Mouse (Mus musculus) embryo, embryonic 9.5 days (tissue): ENCODE results near the gene Cbfa2t3.

Experiments
- DNase-seq: peaks from one replicate; pipeline ENCODE4 v3.0.0-alpha.2; 2017; ENCODE audit errors: extremely low spot score

Cbfa2t3 gene

DNA sequence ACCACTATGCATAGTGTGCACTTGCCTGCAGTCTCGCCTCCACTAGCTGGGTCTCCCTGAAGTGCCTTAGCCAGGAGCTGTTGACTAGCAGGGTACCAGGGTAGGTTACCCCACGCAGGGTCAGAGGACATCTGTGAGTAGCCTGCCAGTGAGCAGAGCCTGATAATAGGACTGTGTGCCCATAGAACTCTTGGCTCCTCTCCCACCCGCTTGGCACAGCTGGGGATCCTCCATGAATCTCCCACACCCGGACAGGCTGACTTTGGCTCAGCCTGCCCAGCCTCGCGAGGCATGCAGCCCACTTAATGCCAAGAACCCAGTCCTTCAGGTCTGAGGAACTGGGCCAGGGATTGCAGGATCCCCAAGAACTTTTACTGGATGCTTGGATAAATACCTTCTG, 7.9 kb downstream of the Cbfa2t3 start:
- no peak for DNase-seq

DNA sequence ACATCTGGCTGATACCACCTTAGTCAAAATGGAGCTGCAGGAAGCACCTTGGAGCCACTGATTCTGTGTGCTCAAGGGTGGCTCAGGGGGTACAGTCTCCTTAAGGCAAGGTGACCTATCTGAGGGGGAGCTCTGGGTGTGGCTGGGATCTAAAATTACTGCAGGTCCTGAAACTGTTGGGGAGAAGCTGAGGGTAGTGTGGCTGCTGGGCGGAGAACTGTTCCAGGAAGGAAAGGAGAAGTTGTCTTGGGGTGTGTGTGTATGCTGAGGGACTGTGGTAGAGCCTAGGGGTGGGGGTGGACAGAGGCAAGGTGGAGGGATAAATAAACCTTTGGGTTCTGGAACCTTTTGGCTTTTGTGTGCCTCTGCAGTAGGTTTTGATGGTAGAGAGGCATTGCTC, 9.6 kb downstream of the Cbfa2t3 start:
- DNase-seq: no peak

DNA sequence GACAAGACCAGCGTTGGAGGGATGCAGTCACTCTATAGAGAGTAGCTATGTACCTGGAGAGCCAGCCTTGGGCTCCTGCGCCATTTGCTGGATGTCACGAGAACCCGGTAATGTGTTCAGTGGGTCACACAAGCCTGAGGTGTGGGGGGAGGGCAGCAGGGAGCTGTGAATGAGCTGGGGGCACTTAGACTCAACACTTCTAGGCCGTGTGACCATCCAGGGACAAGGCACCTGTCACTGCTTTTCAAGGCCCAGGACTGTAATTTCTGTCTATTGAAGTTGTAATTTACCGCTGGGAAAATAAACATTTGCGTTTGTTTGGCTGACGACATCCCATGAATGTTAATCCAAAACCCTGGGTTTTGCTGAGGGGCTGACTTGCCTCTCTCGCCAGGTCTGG, 12.0 kb downstream of the Cbfa2t3 start:
- no peak for DNase-seq

DNA sequence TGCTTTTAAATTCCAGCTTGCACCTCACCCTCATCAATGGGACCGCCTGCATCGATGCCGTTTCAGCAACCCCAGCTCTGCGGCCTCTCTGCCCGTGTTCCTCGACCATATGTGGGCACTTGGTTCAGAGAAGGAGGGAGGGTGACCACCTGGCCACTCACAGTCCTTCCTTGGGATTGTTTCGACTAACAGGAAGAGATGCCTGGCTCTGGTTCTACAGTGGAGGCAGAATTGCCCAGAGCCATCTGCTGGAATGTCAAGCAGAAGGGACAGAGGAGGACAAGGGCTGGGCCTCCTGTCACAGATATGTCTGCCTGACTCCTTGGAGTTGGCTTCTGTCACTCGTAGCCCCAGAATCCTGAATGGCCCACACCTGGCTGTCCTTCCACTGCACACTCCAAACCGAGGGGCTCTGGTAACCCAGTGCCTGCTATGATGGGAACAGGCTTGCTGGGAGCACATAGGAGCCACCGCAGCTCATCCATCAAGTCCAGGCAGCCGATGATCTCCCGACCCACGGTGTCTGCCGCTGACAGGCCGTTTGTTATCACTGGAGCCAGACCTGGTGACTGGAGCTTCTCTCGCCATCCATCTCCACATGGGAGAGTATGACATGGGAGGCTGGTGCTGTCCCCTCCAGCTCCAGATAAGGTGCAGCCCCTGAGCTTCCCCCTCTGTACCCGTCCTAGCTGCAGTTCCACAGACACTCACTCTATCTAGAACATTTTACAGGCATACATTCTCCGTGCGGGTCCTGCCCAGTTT, 13.6 kb downstream of the Cbfa2t3 start:
- no peak for DNase-seq

DNA sequence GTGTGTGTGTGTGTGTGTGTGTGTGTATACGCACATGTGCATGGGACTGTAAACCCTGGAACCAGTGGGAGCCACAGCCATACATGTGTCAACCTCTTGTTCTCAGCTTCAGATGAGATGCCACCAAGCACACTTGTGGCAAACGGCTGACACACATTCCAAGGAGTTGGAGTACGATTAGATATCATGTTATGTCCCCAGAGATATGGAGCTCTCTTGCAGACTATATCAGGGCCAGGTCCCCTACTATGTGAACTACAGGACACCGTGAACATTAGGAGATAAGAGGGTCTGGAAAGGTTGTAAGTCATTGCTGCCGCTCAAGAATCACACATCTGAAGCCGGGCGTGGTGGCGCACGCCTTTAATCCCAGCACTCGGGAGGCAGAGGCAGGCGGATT, 16.1 kb downstream of the Cbfa2t3 start:
- DNase-seq: no peak

DNA sequence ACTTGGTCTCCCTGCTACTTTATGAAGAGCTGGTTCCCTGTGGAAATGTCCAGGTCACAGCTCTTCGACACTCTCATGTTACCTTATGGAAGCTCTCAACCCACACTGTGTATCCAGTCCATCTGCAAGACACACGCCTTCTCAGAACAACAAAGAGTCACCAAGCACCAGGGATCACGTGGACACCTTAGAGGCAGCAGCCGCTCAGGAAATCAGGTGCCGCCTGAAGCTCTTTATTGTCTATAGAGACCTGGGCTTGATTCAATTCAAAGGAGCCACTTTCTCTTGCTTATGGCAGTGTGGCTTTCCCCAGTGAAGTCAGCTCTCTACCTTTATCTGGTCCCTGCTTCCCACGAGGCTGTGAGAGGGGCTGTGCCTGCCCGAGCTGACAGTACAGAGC, 18.7 kb downstream of the Cbfa2t3 start:
- DNase-seq: no peak

DNA sequence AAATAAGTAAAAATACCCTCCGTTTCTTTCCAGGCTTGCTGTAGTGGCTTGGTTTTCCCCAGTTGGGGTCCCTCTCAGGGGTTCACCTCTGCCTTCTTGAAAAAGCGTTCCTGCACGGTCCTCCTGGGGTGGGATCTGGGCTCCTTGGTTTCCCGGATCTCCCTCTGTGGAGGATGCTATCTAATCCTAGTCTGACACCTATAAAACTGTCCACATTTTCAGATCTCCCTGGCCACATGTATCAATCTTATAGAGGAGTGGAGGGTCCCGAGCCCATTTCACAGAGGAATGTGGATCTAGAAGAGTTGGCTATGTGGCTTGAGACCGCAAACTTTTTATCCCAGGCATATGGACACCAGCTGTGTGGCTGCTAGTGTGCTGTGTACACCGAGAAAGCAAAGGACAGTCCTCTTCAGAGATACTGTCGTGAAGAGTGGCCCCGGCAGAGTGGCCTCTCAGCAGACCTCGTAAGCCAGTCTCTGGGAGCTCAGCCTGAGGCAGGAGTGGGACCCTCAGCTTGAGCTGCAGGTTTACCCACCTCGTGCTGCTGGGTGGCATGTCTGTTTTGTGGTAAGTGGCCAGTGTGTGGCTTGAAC, 19.5 kb downstream of the Cbfa2t3 start:
- no peak for DNase-seq

DNA sequence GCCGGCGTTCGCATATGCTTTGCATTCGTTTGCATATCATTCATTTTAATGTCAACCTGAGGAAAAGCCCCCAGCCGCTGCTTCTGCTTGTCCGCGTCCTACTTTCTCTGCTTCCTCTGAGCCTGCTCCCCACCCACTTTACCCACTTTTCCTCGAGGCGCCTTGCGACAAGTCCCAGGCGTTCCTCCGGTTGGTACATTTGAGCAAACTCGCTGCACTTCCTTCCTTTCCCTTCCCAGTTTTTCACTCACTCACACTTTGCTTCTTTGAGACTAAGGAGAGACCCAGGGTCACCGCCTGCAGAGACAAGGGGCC, 20.1 kb downstream of the Cbfa2t3 start:
- DNase-seq: no peak

DNA sequence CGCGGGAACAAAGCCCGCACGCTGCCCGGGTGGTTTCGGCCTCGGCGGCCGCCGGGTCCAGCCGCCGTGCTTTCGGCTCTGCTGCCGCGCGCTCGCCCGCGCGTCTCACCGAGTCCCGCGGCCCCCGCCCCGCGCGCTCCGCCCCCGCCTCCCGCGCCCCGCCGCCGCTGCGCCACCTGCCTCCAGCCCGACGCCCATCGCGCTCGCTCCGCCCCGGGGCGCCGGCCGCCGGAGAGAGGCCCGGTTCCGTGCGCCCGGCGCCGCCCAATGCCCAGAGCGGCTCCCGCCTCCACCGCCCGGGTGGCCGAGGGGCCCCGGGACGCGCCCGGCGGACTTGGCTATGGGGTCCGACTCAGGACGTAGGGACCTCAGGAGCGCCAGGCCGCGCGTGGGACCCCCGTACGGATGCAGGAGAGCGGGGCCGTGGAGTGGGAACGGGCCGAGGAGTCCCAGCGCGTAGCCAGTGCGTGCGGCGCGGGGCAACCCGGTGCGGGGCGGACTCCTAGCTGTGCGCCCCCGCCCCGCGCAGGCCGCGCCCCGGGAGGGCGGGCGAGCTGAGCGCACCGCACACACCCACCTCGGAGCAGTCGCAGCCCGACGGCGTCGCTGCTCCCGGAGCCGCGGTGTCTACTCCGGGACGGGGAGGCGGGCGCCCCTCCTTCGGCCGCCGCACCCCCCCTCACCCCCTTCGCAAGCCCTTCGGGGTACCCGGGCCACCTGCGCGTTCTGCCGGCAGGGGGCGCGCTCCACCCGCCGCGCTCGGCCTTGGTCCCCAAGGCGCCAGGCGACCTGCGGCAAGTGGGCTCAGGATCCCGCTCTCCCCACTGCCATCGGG, 20.6 kb downstream of the Cbfa2t3 start:
- DNase-seq: peak; percentile 82

DNA sequence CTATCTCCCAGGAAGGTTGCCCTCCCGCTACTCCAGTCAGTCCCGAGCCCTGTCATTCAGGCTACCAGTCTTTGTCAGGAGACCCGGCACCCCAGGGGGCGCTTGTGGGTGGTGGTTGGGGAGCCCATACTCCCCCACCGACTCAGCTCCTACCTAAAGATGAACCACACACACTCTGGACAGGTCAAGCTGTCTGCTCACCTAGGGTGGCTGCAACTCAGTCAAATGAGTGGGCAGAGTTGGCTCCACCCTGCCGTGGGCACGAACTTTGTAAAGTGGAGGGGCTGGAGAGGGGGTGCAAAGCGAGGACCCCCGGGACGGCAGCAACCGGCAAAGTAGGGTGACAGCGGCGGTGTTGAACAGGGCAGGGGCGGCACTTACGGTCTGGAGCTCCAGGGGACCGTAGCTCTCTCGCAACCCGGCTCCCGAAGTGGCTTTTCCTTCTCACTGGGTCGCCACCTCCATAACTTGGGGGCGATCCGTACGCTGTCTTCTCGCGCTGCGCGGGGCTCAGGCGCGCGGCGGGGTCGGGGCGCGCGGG, 21.4 kb downstream of the Cbfa2t3 start:
- no peak for DNase-seq

DNA sequence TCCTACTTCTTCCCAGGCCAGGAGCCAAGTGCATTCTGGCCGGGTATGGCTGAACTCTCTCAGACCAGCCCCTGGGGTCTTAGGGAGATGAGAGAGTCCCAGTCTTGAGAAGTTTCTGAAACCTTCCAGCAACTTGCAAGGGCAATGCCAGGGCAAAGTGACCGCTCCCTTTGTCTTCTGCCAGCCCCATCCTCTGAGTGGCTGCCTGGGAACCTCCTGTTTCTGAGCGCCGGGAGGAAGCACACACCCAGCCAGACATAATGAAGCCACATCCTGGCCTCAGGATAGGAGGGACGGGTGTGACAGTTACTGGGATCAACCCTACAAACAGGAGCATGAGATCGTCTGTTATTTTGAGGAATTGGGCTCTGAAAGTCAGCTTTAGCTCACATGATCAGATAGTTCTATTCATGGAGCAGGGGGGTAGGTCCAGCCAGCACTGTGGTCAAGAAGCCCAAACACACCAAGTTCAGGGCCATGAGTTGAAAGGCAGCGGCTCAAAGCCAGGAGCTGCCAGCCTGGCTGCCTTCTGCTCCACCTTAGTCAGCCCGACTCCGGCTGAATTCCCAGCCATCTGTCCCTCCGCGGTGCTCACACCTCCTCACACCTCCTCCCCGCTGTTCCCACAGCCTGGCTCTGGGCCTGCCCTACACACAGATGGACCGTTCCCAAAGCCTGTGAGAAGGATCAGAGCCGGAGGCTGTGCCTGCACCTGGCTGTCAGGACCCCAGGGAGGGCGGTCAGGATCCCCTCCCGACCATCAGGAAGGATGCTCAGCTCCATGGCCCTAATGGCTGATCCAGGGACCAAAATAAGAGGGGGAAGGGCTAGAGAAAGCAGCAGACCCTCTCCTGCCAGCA, 22.1 kb downstream of the Cbfa2t3 start:
- DNase-seq: no peak

DNA sequence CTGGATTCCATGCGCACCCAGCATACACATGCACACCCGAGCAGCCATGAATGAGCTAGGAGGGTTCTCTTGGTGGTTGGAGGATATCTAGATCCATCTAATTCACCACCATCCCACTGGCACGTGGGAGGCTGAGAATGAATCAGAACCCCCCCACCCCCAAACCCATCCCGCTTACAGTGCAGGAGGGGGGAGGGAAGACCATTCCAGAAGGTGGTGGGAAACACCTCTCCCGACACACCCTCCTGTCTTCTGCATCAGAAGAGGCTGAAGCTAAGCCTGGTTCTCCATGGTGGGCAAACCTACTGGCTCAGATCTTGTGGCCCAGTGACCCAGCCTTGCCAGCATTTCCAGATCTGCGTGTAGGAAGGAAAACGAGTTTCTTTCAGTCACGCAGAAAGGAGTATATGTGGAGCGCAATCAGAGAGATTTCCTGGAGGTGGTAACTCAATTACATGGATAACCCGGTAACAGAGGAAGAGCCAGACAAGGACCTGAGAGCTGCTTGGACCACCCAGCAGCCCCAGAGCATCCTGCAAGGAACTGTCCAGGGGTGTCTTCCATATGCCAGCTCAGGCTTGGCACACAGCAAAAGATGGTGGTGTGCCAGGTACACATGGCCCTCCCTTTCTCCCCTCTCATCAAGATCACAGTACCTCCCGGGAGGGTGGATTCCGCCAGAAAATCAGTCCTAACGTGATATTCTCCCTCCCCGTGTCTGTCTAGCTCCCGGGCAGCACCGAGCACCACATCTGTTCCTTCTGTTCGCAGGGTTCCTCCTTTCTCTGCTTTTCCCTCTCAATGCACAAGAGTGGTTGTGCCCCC, 23.1 kb downstream of the Cbfa2t3 start:
- no peak for DNase-seq

DNA sequence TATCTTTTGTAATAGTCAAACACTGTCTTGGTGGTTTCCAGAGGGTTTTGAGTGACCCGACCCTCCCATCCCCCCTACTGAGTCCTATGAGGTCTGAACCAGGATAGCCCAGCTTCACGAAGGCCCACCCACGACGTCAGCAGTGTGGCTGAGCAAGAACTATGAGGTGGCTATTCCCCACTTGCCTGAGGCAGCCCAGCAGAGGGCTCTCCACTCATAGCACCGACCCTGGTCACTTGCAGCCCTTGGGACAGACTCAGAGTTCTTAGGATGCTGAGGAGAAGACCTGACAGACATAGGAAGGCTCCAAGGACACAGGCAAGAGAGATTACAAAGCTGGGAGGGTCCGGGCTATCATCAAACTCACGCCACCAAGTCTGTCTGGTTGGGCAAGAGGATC, 23.9 kb downstream of the Cbfa2t3 start:
- DNase-seq: no peak

DNA sequence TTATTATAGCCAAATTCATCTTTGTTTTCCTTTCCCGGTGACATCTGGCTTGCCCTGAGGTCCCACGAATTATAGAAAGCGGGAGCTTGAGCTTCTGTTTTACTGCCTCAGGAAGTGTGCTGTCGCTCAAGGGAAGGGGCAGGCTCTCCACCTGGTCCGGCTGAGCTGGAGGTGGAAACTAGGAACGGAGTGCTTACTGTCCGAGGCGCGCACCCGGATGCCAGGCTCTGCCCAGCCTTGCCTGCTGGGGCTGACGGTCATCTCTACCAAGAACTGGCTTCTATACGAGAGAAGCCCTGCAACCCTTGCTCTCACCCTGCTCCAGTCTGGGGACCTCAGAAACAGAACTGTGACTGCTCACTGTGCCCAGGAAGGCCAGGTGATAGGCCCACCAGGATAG, 24.9 kb downstream of the Cbfa2t3 start:
- DNase-seq: no peak

DNA sequence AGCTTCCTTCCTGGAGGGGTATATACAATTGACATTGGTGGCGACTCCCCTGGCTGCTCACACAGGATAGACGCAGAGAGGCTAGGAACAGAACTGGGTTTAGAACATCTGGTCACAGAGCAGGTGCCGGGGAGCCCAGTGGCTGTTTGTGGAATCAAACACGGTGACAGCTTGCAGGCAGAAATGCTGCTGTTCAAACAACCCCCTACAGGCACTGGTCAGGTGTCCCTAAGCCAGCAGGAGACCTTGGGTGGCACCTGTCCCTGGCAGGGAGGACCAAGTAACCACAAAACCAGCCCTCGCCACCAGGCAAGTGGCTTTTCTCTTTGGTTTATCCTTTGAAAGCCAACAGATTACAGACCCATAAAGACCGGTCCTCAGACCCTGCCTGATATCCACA, 27.0 kb downstream of the Cbfa2t3 start:
- DNase-seq: no peak

DNA sequence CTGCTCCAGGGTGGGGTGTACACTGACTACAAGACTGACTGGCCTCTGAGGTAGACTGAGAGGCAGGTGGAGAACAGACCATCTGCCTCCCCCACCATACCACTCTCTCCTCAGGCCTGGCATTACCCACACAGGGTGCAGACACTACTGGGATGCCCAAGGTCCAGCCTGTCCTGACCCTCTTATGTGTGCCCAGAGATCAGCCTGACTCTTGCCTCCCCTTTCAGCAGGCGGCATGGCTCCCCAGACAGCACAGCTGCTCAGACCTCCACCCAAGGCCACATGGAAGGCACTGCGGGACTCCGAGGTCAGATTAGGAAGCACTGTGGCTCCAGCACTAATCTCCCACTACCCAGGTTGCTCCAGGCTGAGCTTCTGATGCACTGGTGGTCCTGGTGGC, 28.2 kb downstream of the Cbfa2t3 start:
- no peak for DNase-seq

DNA sequence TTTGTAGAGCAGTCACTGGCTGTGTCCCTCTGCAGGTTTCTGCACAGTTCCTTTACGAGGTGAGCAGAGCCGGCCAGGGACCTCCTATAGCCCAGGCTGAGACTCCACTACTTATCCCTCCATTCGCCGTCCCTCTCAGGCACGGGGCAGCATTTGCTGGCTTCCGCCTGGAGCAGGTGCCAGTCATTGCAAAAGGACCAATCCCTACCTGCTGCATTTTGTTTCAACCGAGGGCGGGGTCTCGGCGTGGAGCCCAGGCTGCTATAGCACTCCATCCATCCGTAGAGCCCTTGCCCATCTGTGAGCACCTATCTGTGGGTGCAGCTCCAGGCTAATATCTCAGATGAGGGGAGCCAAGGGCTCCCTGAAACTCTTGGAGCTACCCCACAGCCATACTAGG, 28.9 kb downstream of the Cbfa2t3 start:
- no peak for DNase-seq

DNA sequence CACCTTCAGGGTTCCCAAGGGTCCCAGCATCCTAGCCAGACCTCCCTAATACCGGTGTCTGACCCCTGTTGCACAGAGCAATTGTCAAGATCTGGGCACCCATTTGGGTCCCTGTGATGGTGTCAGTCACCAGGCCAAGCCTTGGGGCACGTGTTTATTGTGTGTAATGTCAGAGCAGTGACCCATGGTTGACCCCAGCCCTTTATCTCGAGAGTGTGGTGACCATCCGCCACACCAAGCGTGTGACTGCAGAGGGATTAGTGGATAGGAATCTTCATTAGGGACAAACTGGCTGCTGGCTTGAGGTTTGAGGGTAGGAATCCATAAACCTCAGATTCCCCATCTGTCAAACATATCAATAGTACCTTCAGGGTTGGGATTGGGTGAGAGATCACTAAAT, 29.5 kb downstream of the Cbfa2t3 start:
- no peak for DNase-seq

DNA sequence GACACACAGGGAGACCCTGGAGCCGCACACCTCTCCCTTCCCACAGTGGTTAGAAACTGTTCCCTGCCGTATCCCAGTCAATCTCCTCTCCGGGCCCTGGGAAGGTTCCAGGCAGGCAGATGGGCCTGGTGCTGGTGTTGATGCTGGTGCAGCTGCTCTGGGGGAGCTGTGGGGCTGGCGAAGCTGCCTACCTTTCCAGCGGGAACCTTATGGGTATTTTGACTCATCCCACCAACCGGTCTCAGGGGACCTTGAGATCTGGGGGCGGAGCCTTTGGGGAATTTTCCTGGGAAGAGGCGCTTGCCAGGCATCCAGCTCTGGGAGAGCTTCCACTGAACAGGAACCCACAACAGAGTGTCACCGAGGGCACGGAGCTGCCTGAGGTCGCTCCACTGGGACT, 31.1 kb downstream of the Cbfa2t3 start:
- DNase-seq: no peak

DNA sequence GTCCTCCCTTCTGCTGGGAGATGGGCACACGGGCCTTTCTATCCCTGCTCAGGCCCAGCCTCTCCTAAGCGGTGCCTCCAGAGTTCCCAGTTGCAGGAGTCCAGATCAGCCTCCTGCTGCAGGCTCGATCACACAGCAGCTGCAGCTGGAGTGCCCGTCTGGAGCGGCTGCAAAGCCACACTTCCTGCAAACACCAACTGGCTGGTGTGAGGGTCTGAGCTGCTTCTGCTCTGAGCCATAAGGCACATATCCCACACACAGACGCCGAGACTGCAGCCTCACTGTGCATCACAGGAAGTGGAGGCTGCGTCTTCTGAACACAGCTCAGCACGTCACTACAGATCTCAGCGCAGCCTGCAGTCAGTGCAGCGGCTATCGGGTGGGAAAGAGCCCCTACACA, 32.1 kb downstream of the Cbfa2t3 start:
- DNase-seq: no peak

DNA sequence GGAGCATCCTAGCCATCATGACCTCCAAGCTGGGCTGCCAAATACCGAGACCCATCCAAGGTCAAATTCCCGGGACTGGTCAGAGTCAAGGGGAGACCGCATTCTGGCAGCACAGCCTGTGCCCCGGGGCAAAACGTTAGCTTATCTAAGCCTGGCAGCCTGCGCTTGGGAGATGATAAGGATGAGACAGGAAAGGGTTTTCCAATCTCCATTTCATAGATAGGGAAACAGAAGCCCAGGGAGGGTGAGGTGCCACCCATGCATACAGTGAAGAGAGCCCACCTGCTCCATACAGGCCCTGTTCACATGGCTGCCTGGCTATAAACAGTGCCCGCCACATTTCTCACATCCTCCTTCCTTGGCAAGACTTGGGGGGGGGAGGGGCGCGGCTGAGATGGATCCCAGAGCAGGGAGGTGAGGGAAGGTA, 32.6 kb downstream of the Cbfa2t3 start:
- DNase-seq: no peak
